Mouse (Mus musculus): ENCODE measurements around the gene Sfxn1. TPM values are rescaled to one million over a fixed set of nuclear protein-coding genes. Genes with fewer than 3 reads are reported as not detected.

The Sfxn1 gene
- polyA plus RNA-seq, 1 experiment from 2014 or later = 67.0 TPM

- 65% methylated on average over 6 of the region's 6 CpGs for WGBS
- ATAC-seq (ENCODE audit: insufficient number of reproducible peaks, insufficient read depth, low FRiP score, low read depth) = no peak
- no peak overlapping the region for H3K4me2 ChIP-seq (replicated peaks; ENCODE audit: low read depth, low read length)
- H3K36me3 ChIP-seq (ENCODE audit: control insufficient read depth, insufficient read depth, low read length) = peaks cover 42% of the 10 kb centered on the region
- H3K27me3 ChIP-seq (ENCODE audit: control insufficient read depth, insufficient read depth, low read length) = no peaks in the 10 kb centered on the region
- no peaks in the 10 kb centered on the region for H3K4me1 ChIP-seq (ENCODE audit: control insufficient read depth, insufficient read depth, low read length)
- no peak overlapping the region for H3K4me3 ChIP-seq (ENCODE audit: low read depth, low read length)
- no peak overlapping the region for H3K9ac ChIP-seq (replicated peaks; ENCODE audit: low read depth, low read length)
- H3K27ac ChIP-seq (ENCODE audit: low read length) = no peak overlapping the region
- H3K9me3 ChIP-seq (ENCODE audit: control insufficient read depth, low read depth, low read length) = no peaks in the 10 kb centered on the region
Observed at GRCm38 (mm10) chr13:54094963-54095362, 23.3 kb downstream of the Sfxn1 start.

DNA sequence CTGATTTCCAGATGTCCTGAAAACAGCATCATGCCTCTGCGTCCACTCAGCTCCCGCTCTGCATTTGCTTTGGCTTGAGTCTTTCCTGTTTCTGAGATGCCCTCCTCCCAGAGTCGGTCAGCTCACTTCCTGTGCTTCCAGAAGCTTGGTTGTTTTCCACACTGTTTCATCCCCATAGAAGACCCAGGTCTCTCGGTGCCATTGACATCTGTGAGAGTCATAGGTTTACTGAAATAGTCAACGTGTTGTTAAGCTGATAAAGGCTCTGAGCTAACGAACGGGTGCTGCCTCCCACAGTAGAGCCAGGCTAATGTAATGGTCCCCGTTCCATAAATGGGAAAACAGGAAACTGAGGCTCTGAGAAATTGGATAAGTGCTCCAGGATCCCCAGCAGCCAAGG lies 24.1 kb downstream of the Sfxn1 start:
- no peaks in the 10 kb centered on the region for H3K27me3 ChIP-seq (ENCODE audit: control insufficient read depth, insufficient read depth, low read length)
- ATAC-seq (ENCODE audit: insufficient number of reproducible peaks, insufficient read depth, low FRiP score, low read depth) = no peak

DNA sequence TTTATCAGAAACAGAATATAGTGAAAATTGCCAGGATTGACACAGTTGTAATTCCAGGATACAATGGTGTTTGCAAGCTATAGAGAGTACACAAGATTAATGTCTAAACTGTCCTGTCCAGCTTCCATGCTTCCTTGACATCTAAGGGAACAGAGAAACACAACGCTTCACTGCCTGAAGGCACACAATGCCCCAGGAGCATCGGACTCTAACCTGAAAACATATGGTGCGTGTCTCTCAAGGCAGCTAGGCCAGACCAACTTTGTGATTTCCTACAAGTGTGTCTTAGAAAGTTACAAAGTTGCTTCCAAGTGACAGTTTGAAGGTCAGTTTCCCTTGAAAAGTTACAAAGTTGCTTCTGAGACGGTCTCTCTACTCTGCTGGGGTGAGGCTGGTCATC lies 25.6 kb downstream of the Sfxn1 start:
- 95% methylated on average over 4 of the region's 4 CpGs for WGBS
- no peaks in the 10 kb centered on the region for H3K9me3 ChIP-seq (ENCODE audit: control insufficient read depth, low read depth, low read length)

More for the DNA sequence above, 24.1 kb downstream of the Sfxn1 start:
- WGBS = 84% methylated on average over 8 of the region's 8 CpGs
- Histone ChIP-seq H3K27ac (ENCODE audit: low read length) (no peak overlapping the region), H3K9ac (replicated peaks; ENCODE audit: low read depth, low read length) (no peak overlapping the region), H3K4me1 (ENCODE audit: control insufficient read depth, insufficient read depth, low read length) (no peaks in the 10 kb centered on the region), H3K4me2 (replicated peaks; ENCODE audit: low read depth, low read length) (no peak overlapping the region), H3K4me3 (ENCODE audit: low read depth, low read length) (no peak overlapping the region), H3K36me3 (ENCODE audit: control insufficient read depth, insufficient read depth, low read length) (peaks cover 41% of the 10 kb centered on the region), H3K9me3 (ENCODE audit: control insufficient read depth, low read depth, low read length) (no peaks in the 10 kb centered on the region)

DNA sequence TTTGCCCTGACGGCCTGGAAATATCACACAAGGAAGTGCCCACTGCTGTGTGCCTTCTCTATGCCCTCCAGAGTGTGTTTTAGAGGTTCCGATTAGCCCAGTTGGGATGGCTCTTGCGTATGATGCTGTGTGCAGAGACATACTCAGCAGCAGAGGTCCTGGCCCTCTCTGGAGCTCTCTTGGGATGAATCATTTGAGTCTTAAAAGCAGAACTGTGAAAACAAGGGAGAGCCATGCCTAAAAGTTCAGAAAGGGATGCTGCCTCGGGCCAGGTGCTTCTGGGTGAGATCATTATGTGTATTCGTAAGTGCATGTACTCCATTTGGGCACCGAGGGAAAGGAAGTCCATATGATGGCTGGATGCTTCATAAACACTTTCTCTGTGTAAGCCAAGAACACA lies 26.1 kb downstream of the Sfxn1 start:
- H3K27ac ChIP-seq (ENCODE audit: low read length) = no peak overlapping the region
- H3K9me3 ChIP-seq (ENCODE audit: control insufficient read depth, low read depth, low read length) = no peaks in the 10 kb centered on the region
- no peaks in the 10 kb centered on the region for H3K4me1 ChIP-seq (ENCODE audit: control insufficient read depth, insufficient read depth, low read length)
- WGBS = 88% methylated on average over 6 of the region's 6 CpGs
- H3K4me3 ChIP-seq (ENCODE audit: low read depth, low read length) = no peak overlapping the region
- H3K9ac ChIP-seq (replicated peaks; ENCODE audit: low read depth, low read length) = no peak overlapping the region
- H3K4me2 ChIP-seq (replicated peaks; ENCODE audit: low read depth, low read length) = no peak overlapping the region
- H3K36me3 ChIP-seq (ENCODE audit: control insufficient read depth, insufficient read depth, low read length) = peaks cover 21% of the 10 kb centered on the region
- no peaks in the 10 kb centered on the region for H3K27me3 ChIP-seq (ENCODE audit: control insufficient read depth, insufficient read depth, low read length)
- ATAC-seq (ENCODE audit: insufficient number of reproducible peaks, insufficient read depth, low FRiP score, low read depth) = no peak

More for the DNA sequence above, 25.6 kb downstream of the Sfxn1 start:
- Histone ChIP-seq H3K4me3 (ENCODE audit: low read depth, low read length) (no peak overlapping the region), H3K27me3 (ENCODE audit: control insufficient read depth, insufficient read depth, low read length) (no peaks in the 10 kb centered on the region), H3K27ac (ENCODE audit: low read length) (no peak overlapping the region), H3K36me3 (ENCODE audit: control insufficient read depth, insufficient read depth, low read length) (peaks cover 27% of the 10 kb centered on the region), H3K4me2 (replicated peaks; ENCODE audit: low read depth, low read length) (no peak overlapping the region), H3K4me1 (ENCODE audit: control insufficient read depth, insufficient read depth, low read length) (no peaks in the 10 kb centered on the region), H3K9ac (replicated peaks; ENCODE audit: low read depth, low read length) (no peak overlapping the region)
- no peak for ATAC-seq (ENCODE audit: insufficient number of reproducible peaks, insufficient read depth, low FRiP score, low read depth)

- no peak overlapping the region for H3K4me2 ChIP-seq (replicated peaks; ENCODE audit: low read depth, low read length)
- peaks cover 7% of the 10 kb centered on the region for H3K36me3 ChIP-seq (ENCODE audit: control insufficient read depth, insufficient read depth, low read length)
- no peaks in the 10 kb centered on the region for H3K9me3 ChIP-seq (ENCODE audit: control insufficient read depth, low read depth, low read length)
- no peaks in the 10 kb centered on the region for H3K4me1 ChIP-seq (ENCODE audit: control insufficient read depth, insufficient read depth, low read length)
- H3K9ac ChIP-seq (replicated peaks; ENCODE audit: low read depth, low read length) = no peak overlapping the region
- ATAC-seq (ENCODE audit: insufficient number of reproducible peaks, insufficient read depth, low FRiP score, low read depth) = no peak
- WGBS = 74% methylated on average over 15 of the region's 15 CpGs
- no peak overlapping the region for H3K4me3 ChIP-seq (ENCODE audit: low read depth, low read length)
- H3K27ac ChIP-seq (ENCODE audit: low read length) = no peak overlapping the region
- H3K27me3 ChIP-seq (ENCODE audit: control insufficient read depth, insufficient read depth, low read length) = no peaks in the 10 kb centered on the region
Observed at GRCm38 (mm10) chr13:54101031-54101820, 29.6 kb downstream of the Sfxn1 start.

DNA sequence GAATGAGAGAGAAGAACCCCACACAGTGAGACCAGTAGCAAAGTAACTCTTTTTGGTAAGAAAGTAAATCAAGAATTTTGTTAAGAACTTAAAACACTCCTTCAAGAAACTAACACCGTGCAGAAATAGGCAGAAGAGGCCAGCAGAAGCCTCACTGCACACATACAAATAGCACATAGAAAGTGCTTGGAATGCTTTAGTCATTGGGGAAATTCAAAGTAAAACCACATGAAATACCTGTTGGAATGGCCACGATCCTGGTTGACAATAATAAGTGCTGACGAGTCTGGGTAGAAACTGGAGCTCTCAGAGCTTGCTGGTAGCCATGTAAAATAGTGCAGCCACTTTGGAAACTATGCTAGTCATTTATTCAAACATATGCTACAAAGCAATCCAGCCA lies 30.4 kb downstream of the Sfxn1 start:
- H3K4me2 ChIP-seq (replicated peaks; ENCODE audit: low read depth, low read length) = no peak overlapping the region
- H3K9ac ChIP-seq (replicated peaks; ENCODE audit: low read depth, low read length) = no peak overlapping the region
- 95% methylated on average over 3 of the region's 3 CpGs for WGBS
- H3K36me3 ChIP-seq (ENCODE audit: control insufficient read depth, insufficient read depth, low read length) = peaks cover 5% of the 10 kb centered on the region
- H3K27ac ChIP-seq (ENCODE audit: low read length) = no peak overlapping the region
- no peak for ATAC-seq (ENCODE audit: insufficient number of reproducible peaks, insufficient read depth, low FRiP score, low read depth)
- H3K4me3 ChIP-seq (ENCODE audit: low read depth, low read length) = no peak overlapping the region
- H3K4me1 ChIP-seq (ENCODE audit: control insufficient read depth, insufficient read depth, low read length) = no peaks in the 10 kb centered on the region
- H3K9me3 ChIP-seq (ENCODE audit: control insufficient read depth, low read depth, low read length) = no peaks in the 10 kb centered on the region
- H3K27me3 ChIP-seq (ENCODE audit: control insufficient read depth, insufficient read depth, low read length) = no peaks in the 10 kb centered on the region

GRCm38 (mm10) chr13:54103271-54103670 lies 31.6 kb downstream of the Sfxn1 start:
- Histone ChIP-seq H3K4me2 (replicated peaks; ENCODE audit: low read depth, low read length) (no peak overlapping the region), H3K36me3 (ENCODE audit: control insufficient read depth, insufficient read depth, low read length) (peaks cover 6% of the 10 kb centered on the region), H3K4me1 (ENCODE audit: control insufficient read depth, insufficient read depth, low read length) (no peaks in the 10 kb centered on the region), H3K27ac (ENCODE audit: low read length) (no peak overlapping the region), H3K9ac (replicated peaks; ENCODE audit: low read depth, low read length) (no peak overlapping the region), H3K27me3 (ENCODE audit: control insufficient read depth, insufficient read depth, low read length) (no peaks in the 10 kb centered on the region), H3K9me3 (ENCODE audit: control insufficient read depth, low read depth, low read length) (no peaks in the 10 kb centered on the region), H3K4me3 (ENCODE audit: low read depth, low read length) (no peak overlapping the region)
- ATAC-seq (ENCODE audit: insufficient number of reproducible peaks, insufficient read depth, low FRiP score, low read depth) = no peak
- WGBS = 84% methylated on average over 3 of the region's 3 CpGs

GRCm38 (mm10) chr13:54103866-54104265 lies 32.2 kb downstream of the Sfxn1 start:
- Histone ChIP-seq H3K9ac (replicated peaks; ENCODE audit: low read depth, low read length) (no peak overlapping the region), H3K36me3 (ENCODE audit: control insufficient read depth, insufficient read depth, low read length) (peaks cover 6% of the 10 kb centered on the region), H3K4me2 (replicated peaks; ENCODE audit: low read depth, low read length) (no peak overlapping the region), H3K4me1 (ENCODE audit: control insufficient read depth, insufficient read depth, low read length) (no peaks in the 10 kb centered on the region), H3K4me3 (ENCODE audit: low read depth, low read length) (no peak overlapping the region), H3K27ac (ENCODE audit: low read length) (no peak overlapping the region), H3K27me3 (ENCODE audit: control insufficient read depth, insufficient read depth, low read length) (no peaks in the 10 kb centered on the region), H3K9me3 (ENCODE audit: control insufficient read depth, low read depth, low read length) (no peaks in the 10 kb centered on the region)
- ATAC-seq (ENCODE audit: insufficient number of reproducible peaks, insufficient read depth, low FRiP score, low read depth) = no peak
- WGBS = 86% methylated on average over 10 of the region's 10 CpGs

Measured in stomach, embryonic 14.5 days (tissue).